Mouse (Mus musculus) lung, postnatal 0 days (tissue): ENCODE measurements around the gene Fbln1. TPM values are rescaled to one million over a fixed set of nuclear protein-coding genes. Genes with fewer than 3 reads are reported as not detected.
A peak's percentile ranks its signal among the peaks of the same experiment; 100 is the strongest.
"Not testable (repeated sequence)": the region's sequence is repeated elsewhere in the genome, so short reads cannot be mapped to it uniquely, and the experiment has no call there.

Source experiments
- ATAC-seq: fragments of 200-750 bp; cut with Nextera tagmentation; 2 replicates; pipeline ENCODE4 v1.8.0; 2017; ENCODE audit warnings: moderate library complexity
- DNase-seq: peaks from one replicate; pipeline ENCODE4 v3.0.0-alpha.2; 2016; ENCODE audit warnings: low spot score
- H3K27ac ChIP-seq: fragments of 300-500 bp; sonication (generic); 2 replicates; pipeline ENCODE4 v1.5.1; 2014; ENCODE audit warnings: antibody characterized with exemption, mild to moderate bottlenecking, low read length, mixed read lengths
- H3K27me3 ChIP-seq: fragments of 300-500 bp; sonication (generic); replicated peaks from 2 replicates; pipeline ENCODE4 v1.6.1; 2014; ENCODE audit warnings: low read length, mixed read lengths; ENCODE audit not compliant: insufficient read depth
- H3K36me3 ChIP-seq: fragments of 300-500 bp; sonication (generic); 2 replicates; pipeline ENCODE4 v1.6.1; 2014; ENCODE audit warnings: low read length, mixed read lengths; ENCODE audit not compliant: insufficient read depth
- H3K4me1 ChIP-seq: fragments of 300-500 bp; sonication (generic); 2 replicates; pipeline ENCODE4 v1.6.1; 2014; ENCODE audit warnings: antibody characterized with exemption, low read depth, low read length, mixed read lengths; ENCODE audit not compliant: insufficient read depth
- H3K4me2 ChIP-seq: fragments of 300-500 bp; sonication (generic); replicated peaks from 2 replicates; pipeline ENCODE4 v1.6.1; 2014; ENCODE audit warnings: low read depth, mild to moderate bottlenecking, low read length, moderate library complexity, mixed read lengths
- H3K4me3 ChIP-seq: fragments of 300-500 bp; sonication (generic); 2 replicates; pipeline ENCODE4 v1.5.1; 2014; ENCODE audit warnings: low read depth, low read length
- H3K9ac ChIP-seq: fragments of 300-500 bp; sonication (generic); replicated peaks from 2 replicates; pipeline ENCODE4 v1.6.1; 2014; ENCODE audit warnings: low read depth, mild to moderate bottlenecking
- H3K9me3 ChIP-seq: fragments of 300-500 bp; sonication (generic); 2 replicates; pipeline ENCODE4 v1.6.1; 2016; ENCODE audit warnings: low read length, mixed read lengths
- CTCF ChIP-seq: IDR thresholded peaks from 2 replicates; pipeline ENCODE4 v1.5.1; 2016; ENCODE audit warnings: antibody characterized with exemption, mild to moderate bottlenecking
- EP300 ChIP-seq: IDR thresholded peaks from 2 replicates; pipeline ENCODE4 v1.6.1; 2016; ENCODE audit warnings: antibody characterized with exemption, mild to moderate bottlenecking, control low read depth
- WGBS: fragments of 180-500 bp; shearing (Covaris S2); extraction: QIAGEN DNeasy Blood & Tissue Kit; methylation state at CpG from one replicate; pipeline ENCODE4 v1.1.7; 2014; 5-methylcytosine and 5-hydroxymethylcytosine counted together
- polyA plus RNA-seq: library from polyadenylated mRNA; unstranded; fragments of >200 nt; fragmentation: Nextera tagmentation; extraction: Ambion mirVana; gene quantifications from 2 replicates; pipeline ENCODE4 v1.2.1, GENCODE M21; 2015

Fbln1 gene
- polyA plus RNA-seq, 1 experiment from 2014 or later = 45.7 TPM

GRCm38 (mm10) chr15:85319924-85320668 lies 114.3 kb downstream of the Fbln1 start:
- Histone ChIP-seq H3K4me3 (no peak overlapping the region), H3K9me3 (no peaks in the 10 kb centered on the region), H3K4me1 (no peaks in the 10 kb centered on the region), H3K27ac (no peak overlapping the region), H3K27me3 (no peaks in the 10 kb centered on the region), H3K4me2 (no peak overlapping the region), H3K36me3 (no peaks in the 10 kb centered on the region), H3K9ac (no peak overlapping the region)
- TF ChIP-seq EP300 (no peak), CTCF (peak; percentile 18; the same call in 1 of the 2 replicates)
- 76% methylated on average over 11 of the region's 11 CpGs for WGBS
- DNase-seq (no peak), ATAC-seq (no peak)

DNA sequence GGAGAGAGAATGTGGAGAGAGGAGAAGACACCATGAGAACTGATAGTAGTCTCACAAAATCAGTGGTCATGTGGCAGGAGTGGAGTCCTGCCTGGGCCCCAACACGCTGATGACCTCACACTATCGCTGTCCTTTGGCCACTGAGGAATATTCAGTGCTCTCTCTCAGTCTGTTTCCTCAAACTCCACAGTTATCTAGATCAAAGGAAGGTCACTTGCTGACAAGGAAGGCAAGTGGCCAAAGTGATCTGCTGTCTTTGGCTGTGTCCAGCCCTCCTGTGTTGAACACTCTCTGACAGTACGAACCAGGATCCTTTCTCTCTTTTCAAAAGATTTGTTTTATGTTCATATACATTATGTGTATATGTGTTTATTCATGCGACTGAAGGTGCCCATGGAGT lies 117.5 kb downstream of the Fbln1 start:
- no peaks in the 10 kb centered on the region for H3K9me3 ChIP-seq
- H3K27ac ChIP-seq = no peak overlapping the region
- H3K4me3 ChIP-seq = no peak overlapping the region
- WGBS = 88% methylated on average over 4 of the region's 4 CpGs
- no peak overlapping the region for H3K4me2 ChIP-seq
- DNase-seq = no peak
- H3K4me1 ChIP-seq = no peaks in the 10 kb centered on the region
- H3K9ac ChIP-seq = no peak overlapping the region
- H3K27me3 ChIP-seq = no peaks in the 10 kb centered on the region
- ATAC-seq = no peak
- no peaks in the 10 kb centered on the region for H3K36me3 ChIP-seq
- TF ChIP-seq EP300 (no peak), CTCF (no peak)

DNA sequence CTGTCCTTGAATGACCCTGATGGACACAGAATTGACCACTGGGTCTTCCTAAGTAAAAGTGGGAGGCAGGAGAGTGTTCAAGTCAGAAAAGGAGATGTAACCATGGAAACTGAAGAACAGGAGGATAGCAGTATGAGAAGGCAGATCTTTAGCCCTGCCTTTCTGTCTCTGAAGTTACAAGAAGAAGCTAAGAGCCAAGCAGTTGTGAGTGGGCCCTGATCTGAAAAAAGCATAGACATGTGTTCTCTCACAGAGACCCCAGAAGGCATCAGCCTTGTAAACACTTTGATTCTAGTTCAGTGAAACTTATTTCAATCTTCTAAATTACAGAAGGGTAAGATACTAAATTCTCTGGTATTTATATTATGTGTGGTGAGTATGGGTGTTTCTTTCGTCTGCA lies 118.7 kb downstream of the Fbln1 start:
- TF ChIP-seq EP300 (no peak), CTCF (no peak)
- Histone ChIP-seq H3K27ac (no peak overlapping the region), H3K4me3 (no peak overlapping the region), H3K4me2 (no peak overlapping the region), H3K27me3 (no peaks in the 10 kb centered on the region), H3K9me3 (no peaks in the 10 kb centered on the region), H3K36me3 (no peaks in the 10 kb centered on the region), H3K9ac (no peak overlapping the region), H3K4me1 (no peaks in the 10 kb centered on the region)
- DNase-seq = no peak
- WGBS = 94% methylated on average over 1 of the region's 1 CpGs
- ATAC-seq = no peak

DNA sequence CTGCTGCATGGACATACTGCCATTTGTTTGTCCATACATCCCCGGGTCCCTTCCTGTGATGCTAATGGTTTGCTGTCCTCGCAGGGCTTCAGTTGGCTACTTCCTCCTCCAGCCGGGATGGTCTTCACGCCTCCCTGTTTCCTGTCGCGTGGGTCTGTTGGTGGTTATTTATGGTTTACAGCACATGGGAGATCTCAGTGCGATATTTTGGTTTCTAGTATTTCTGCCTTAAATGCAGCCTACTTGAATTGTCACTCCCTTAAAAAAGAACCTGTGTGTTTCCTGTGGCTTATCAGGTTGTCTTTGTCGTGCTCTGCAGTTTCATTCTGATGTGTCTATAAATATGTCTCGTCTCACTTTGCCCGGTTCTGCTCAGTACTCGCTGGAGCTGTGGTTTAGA lies 122.1 kb downstream of the Fbln1 start:
- Histone ChIP-seq H3K36me3 (no peaks in the 10 kb centered on the region), H3K4me3 (no peak overlapping the region), H3K4me2 (no peak overlapping the region), H3K9ac (no peak overlapping the region), H3K27ac (no peak overlapping the region), H3K27me3 (no peaks in the 10 kb centered on the region), H3K9me3 (no peaks in the 10 kb centered on the region), H3K4me1 (no peaks in the 10 kb centered on the region)
- DNase-seq (no peak), ATAC-seq (no peak)
- 29% methylated on average over 11 of the region's 11 CpGs for WGBS
- TF ChIP-seq EP300 (no peak), CTCF (no peak)

- not testable (repeated sequence) for DNase-seq, H3K4me1 ChIP-seq, H3K36me3 ChIP-seq, H3K4me2 ChIP-seq, H3K9ac ChIP-seq, H3K9me3 ChIP-seq, H3K27me3 ChIP-seq, H3K4me3 ChIP-seq, H3K27ac ChIP-seq, ATAC-seq
- 83% methylated on average over 2 of the region's 2 CpGs for WGBS
- TF ChIP-seq CTCF = peak; percentile 63
Observed at GRCm38 (mm10) chr15:85328455-85328854, 122.7 kb downstream of the Fbln1 start.

DNA sequence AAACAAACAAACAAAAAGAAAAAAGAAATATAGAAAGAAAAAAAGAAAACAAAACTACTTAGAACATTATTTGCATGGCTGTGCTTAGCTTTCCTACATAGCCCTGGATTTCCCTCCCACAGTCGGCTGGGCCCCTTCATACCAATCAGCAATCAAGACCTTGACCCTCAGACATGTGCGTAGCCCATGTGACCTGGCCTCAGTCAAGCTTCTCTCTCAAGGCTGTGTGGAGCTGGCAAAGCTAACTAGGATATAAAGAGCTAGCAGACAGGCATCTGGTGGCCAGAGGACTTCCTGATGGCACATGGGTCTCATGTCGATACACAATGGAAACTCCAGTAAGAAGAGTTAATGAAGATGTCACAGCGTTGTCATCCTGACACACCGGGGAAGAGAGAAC lies 123.3 kb downstream of the Fbln1 start:
- no peaks in the 10 kb centered on the region for H3K27me3 ChIP-seq
- WGBS = 88% methylated on average over 5 of the region's 5 CpGs
- DNase-seq (no peak), ATAC-seq (no peak)
- H3K4me2 ChIP-seq = no peak overlapping the region
- no peak overlapping the region for H3K4me3 ChIP-seq
- TF ChIP-seq CTCF (no peak), EP300 (no peak)
- H3K36me3 ChIP-seq = no peaks in the 10 kb centered on the region
- H3K4me1 ChIP-seq = no peaks in the 10 kb centered on the region
- no peaks in the 10 kb centered on the region for H3K9me3 ChIP-seq
- no peak overlapping the region for H3K9ac ChIP-seq
- H3K27ac ChIP-seq = no peak overlapping the region
